ENCODE assay signal across 7 mouse cellular contexts in genomic region chr13:83727051-83727765, GRCm38 (mm10).
DNase-seq lines count a peak whose midpoint lies in the region; ATAC-seq and TF ChIP-seq lines count a peak whose summit lies in the region.

No protein-coding gene starts in this region.

- peaks cover 0 to 26% of the 10 kb centered on the region in 2 experiments for H3K36me3 ChIP-seq in CH12.LX (replicated peaks in 1 of 2; ENCODE audit: control insufficient read depth in 1 of 2, insufficient read depth in 1 of 2, low read length in 1 of 2)
- no peaks in the 10 kb centered on the region for H3K36me3 ChIP-seq in ES-Bruce4 (ENCODE audit: control insufficient read depth, insufficient read depth, low read length, poor library complexity, severe bottlenecking)
- no peaks in the 10 kb centered on the region for H3K36me3 ChIP-seq in embryonic facial prominence, embryonic 12.5 days

- no peaks in the 10 kb centered on the region for H3K79me2 ChIP-seq in CH12.LX (replicated peaks; ENCODE audit: control insufficient read depth, extremely low read depth, insufficient read depth, poor library complexity, severe bottlenecking)

- in situ Hi-C loops in CH12.LX (cut with MboI; ENCODE audit: low pct_ligation_motif_present, low pct_unique_long_range_greater_than_20kb, low sequenced_read_pairs), result no loop called here

- peak overlapping the region; percentile 22 for H3K4me2 ChIP-seq in CH12.LX (ENCODE audit: insufficient read depth, low read depth, poor library complexity, severe bottlenecking)
- H3K4me2 ChIP-seq in embryonic facial prominence, embryonic 12.5 days (replicated peaks), result peak overlapping the region; percentile 29

- H3K4me3 ChIP-seq in CH12.LX (replicated peaks in 1 of 3; ENCODE audit: low read depth in 2 of 3, low read length in 2 of 3, poor library complexity in 1 of 3) (peak overlapping the region in 1 of 3 experiments; percentile 44), ES-Bruce4 (ENCODE audit: low read depth, low read length) (peak overlapping the region; percentile 55)
- peak overlapping the region; percentile 22 for H3K4me3 ChIP-seq in embryonic facial prominence, embryonic 12.5 days

- TF ChIP-seq POLR2A in CH12.LX (IDR thresholded peaks at IDR 0.05; ENCODE audit: low read depth, low read length) (no peak), ES-Bruce4 (IDR thresholded peaks at IDR 0.05; ENCODE audit: insufficient read depth, low read length) (no peak)

- TF ChIP-seq EP300 in CH12.LX (IDR thresholded peaks at IDR 0.05; ENCODE audit: low read length) (no peak), ES-Bruce4 (IDR thresholded peaks at IDR 0.05; ENCODE audit: insufficient read depth, low read depth, low read length) (no peak)

- ATAC-seq in embryonic facial prominence, embryonic 12.5 days (ENCODE audit: insufficient number of reproducible peaks, insufficient read depth, low FRiP score, low TSS enrichment), result 0 out of 2 replicates have a peak, but pooled peaks have one; percentile 1
- ATAC-seq in neutrophil, adult 5-6 weeks (ENCODE audit: extremely low read depth, insufficient number of reproducible peaks, low FRiP score, poor library complexity, severe bottlenecking), result 0 out of 2 replicates have a peak, but pooled peaks have one; percentile 20

- H3K9me3 ChIP-seq in CH12.LX (replicated peaks; ENCODE audit: low read length) (peaks cover 11% of the 10 kb centered on the region), ES-Bruce4 (replicated peaks; ENCODE audit: control insufficient read depth, insufficient read depth, low read length, poor library complexity, severe bottlenecking) (no peaks in the 10 kb centered on the region)
- H3K9me3 ChIP-seq in embryonic facial prominence, embryonic 12.5 days, result no peaks in the 10 kb centered on the region

- dilution Hi-C loops in CH12.LX (cut with MboI; ENCODE audit: extremely low pct_ligation_motif_present, extremely low pct_unique_long_range_greater_than_20kb, low sequenced_read_pairs), result no loop called here

- no peak for TF ChIP-seq CTCF in CH12.LX (conservative IDR thresholded peaks at IDR 0.05 in 1 of 2, IDR thresholded peaks at IDR 0.05 in 1 of 2; ENCODE audit: low read depth in 2 of 2, low read length in 2 of 2)
- no peak for TF ChIP-seq CTCF in ES-Bruce4 (IDR thresholded peaks at IDR 0.05; ENCODE audit: low read depth, low read length)

- under 1% methylated on average over 36 of the region's 38 CpGs for WGBS in embryonic facial prominence, embryonic 12.5 days

- no peak for DNase-seq in CH12.LX (ENCODE audit: extremely low read depth)
- peak; percentile 40 for DNase-seq in layer of hippocampus, adult 9-11 months
- DNase-seq in adrenal gland, postnatal 25 days, result no peak
- no peak for DNase-seq in lung, postnatal 10 days

- TF ChIP-seq RAD21 in CH12.LX (IDR thresholded peaks at IDR 0.05; ENCODE audit: low read depth, low read length), result no peak

- H3K4me1 ChIP-seq in CH12.LX (ENCODE audit: control insufficient read depth in 1 of 2, insufficient read depth in 2 of 2) (peaks cover 2 to 24% of the 10 kb centered on the region in 2 experiments; a peak in 2 of 4 replicates), ES-Bruce4 (ENCODE audit: control insufficient read depth, insufficient read depth, low read length) (no peaks in the 10 kb centered on the region)
- 0 out of 2 replicates have a peak, but pooled peaks cover 4% of the 10 kb centered on the region for H3K4me1 ChIP-seq in embryonic facial prominence, embryonic 12.5 days

- H3K27ac ChIP-seq in CH12.LX (ENCODE audit: insufficient read depth, low read depth) (no peak overlapping the region), ES-Bruce4 (ENCODE audit: insufficient read depth, low read length) (no peak overlapping the region)
- no peak overlapping the region for H3K27ac ChIP-seq in embryonic facial prominence, embryonic 12.5 days

- H3K9ac ChIP-seq in CH12.LX (ENCODE audit: insufficient read depth, low read depth) (peak overlapping the region; percentile 60), ES-Bruce4 (ENCODE audit: low read depth, poor library complexity, severe bottlenecking) (no peak overlapping the region)
- H3K9ac ChIP-seq in embryonic facial prominence, embryonic 12.5 days, result no peak overlapping the region

- H3K27me3 ChIP-seq in CH12.LX (replicated peaks), result no peaks in the 10 kb centered on the region
- peaks cover 29% of the 10 kb centered on the region for H3K27me3 ChIP-seq in ES-Bruce4 (ENCODE audit: control insufficient read depth, insufficient read depth, low read length, poor library complexity, severe bottlenecking)
- peaks cover 70% of the 10 kb centered on the region for H3K27me3 ChIP-seq in embryonic facial prominence, embryonic 12.5 days

TF ChIP-seq in CH12.LX, 34 proteins besides CTCF, POLR2A, EP300 and RAD21:
- TF ChIP-seq ZC3H11A (IDR thresholded peaks at IDR 0.05; ENCODE audit: low read depth, low read length) (no peak), MAX (IDR thresholded peaks at IDR 0.05; ENCODE audit: low read length) (no peak), PAX5 (IDR thresholded peaks at IDR 0.05; ENCODE audit: low read length) (no peak), MXI1 (IDR thresholded peaks at IDR 0.05; ENCODE audit: low read depth, low read length) (no peak), RCOR1 (conservative IDR thresholded peaks at IDR 0.05; ENCODE audit: low read depth, low read length) (no peak), BHLHE40 (IDR thresholded peaks at IDR 0.05; ENCODE audit: low read depth, low read length) (no peak), ZNF384 (IDR thresholded peaks at IDR 0.05; ENCODE audit: low read depth, low read length) (no peak), CHD2 (IDR thresholded peaks at IDR 0.05; ENCODE audit: low read length) (no peak), MAZ (IDR thresholded peaks at IDR 0.05; ENCODE audit: low read depth, low read length) (no peak), GABPA (IDR thresholded peaks at IDR 0.05; ENCODE audit: insufficient replicate concordance, low read depth, low read length) (no peak), HCFC1 (IDR thresholded peaks at IDR 0.05; ENCODE audit: low read depth, low read length) (no peak), MEF2A (IDR thresholded peaks at IDR 0.05; ENCODE audit: borderline replicate concordance, low read depth, low read length) (no peak), CHD1 (IDR thresholded peaks at IDR 0.05; ENCODE audit: low read depth, low read length) (no peak)
